Mouse (Mus musculus): ENCODE results near the gene Olfr9.

DNA sequence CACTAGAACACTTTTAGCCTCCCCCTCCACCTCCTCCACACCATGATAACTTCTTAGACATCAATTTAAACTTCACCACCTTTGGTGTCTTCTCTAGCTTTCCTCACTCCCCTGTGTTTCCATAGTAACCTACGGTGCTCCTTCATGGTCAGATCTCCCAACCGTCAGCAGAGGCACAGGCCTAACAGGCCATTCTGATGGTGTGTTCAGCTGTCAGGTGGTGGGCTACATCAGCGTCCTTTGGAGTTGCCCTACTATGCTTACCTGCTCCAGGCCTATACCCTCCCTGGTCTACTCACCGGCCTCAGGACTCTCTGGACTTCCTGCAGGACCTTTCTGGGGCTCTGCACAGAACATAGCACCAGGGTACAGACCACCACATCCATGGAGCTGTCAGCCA is 29.1 kb upstream of the Olfr9 start:
- no peak for TF ChIP-seq TAL1 (IDR thresholded peaks at IDR 0.05; ENCODE audit: low read length)
- TF ChIP-seq GATA1 (IDR thresholded peaks at IDR 0.05; ENCODE audit: low read length) = no peak
